Mouse (Mus musculus) olfactory bulb, adult 2 months (tissue): Measurements from ENCODE around the gene Ube2u.

Experiments used
- CTCF ChIP-seq: fragments of 200-500 bp; IDR thresholded peaks from 2 replicates; pipeline ENCODE4 v1.5.1; 2012; ENCODE audit warnings: low read depth, mild to moderate bottlenecking, low read length, moderate library complexity; ENCODE audit not compliant: insufficient read depth
- POLR2A ChIP-seq: fragments of 200-500 bp; IDR thresholded peaks from 2 replicates; pipeline ENCODE4 v1.6.1; 2012; ENCODE audit warnings: mild to moderate bottlenecking, low read depth, low read length, moderate library complexity; ENCODE audit not compliant: insufficient read depth

DNA sequence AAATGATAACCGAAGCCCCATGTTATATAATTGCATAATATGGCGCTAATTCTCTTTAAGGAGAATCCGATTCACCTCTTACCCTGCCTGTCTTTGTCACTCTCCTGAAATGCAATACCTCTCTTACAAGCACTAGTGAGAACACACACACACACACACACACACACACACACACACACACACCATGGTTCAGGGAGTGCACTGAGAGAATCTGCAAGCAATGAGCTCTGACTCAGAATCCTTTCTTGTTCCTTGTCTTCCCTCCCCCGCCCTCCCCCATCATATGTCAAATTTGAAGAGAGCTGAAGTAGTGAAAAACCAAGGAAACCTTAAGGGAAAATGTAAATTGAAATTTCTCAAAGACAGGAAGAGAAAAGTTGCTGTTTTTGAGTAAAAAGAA is 118.4 kb downstream of the Ube2u start:
- TF ChIP-seq POLR2A (no peak), CTCF (no peak)
